Mouse (Mus musculus) erythroblast, adult 5-6 weeks (primary cell): Measurements from ENCODE around the gene Ccdc121. TPM values are rescaled to one million over a fixed set of nuclear protein-coding genes. Genes with fewer than 3 reads are reported as not detected.

Experiments used
- total RNA-seq, 2 experiments: library from RNA; stranded (forward) in 1 of 2; stranded (reverse) in 1 of 2; fragments of 150-400 nt in 1 of 2; fragments of 200-764, 138-1000 nt in 1 of 2; gene quantifications; 2 replicates each; pipeline versions ENCODE4 v1.2.3 to v1.2.4; 2015 to 2017; ENCODE audit warnings: low replicate concordance in 2 of 2

Gene Ccdc121
- total RNA-seq, 2 experiments from 2014 or later, result not detected

Other genes starting within 250 kb of the Ccdc121 start
- gene Cnih3, start 158.8 kb downstream of the Ccdc121 start, total RNA-seq (2015; ENCODE audit: low replicate concordance), result not detected in 2 replicates
- not detected in 2 replicates for gene Cnih3, start 158.8 kb downstream of the Ccdc121 start, total RNA-seq (2017; ENCODE audit: low replicate concordance)
- gene Dnah14, start 65.1 kb upstream of the Ccdc121 start, total RNA-seq (2015; ENCODE audit: low replicate concordance), result not detected in 2 replicates
- 2.6 and 3.1 TPM in 2 replicates for gene Dnah14, start 65.1 kb upstream of the Ccdc121 start, total RNA-seq (2017; ENCODE audit: low replicate concordance)